Comparison of ENCODE assay signal across 28 mouse cellular contexts in the genomic region with DNA sequence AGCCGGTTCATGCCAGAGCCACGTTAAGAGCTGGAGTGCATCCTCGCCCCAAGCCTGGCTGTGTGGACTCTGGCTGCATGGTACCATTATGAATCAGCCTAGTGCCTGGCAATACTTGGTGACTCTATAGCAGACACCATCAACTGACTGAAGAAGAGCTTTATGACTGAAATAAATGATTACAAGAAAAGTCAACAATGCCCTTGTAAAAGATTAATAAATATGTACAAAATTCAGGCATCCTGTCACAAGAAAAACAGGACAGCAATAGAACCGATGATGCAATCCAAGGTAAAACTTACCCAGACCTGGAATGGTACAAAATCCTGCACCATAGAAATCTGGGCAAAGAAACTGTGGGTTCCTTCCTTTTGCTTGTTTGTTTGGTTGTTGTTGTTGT.
"Had no signal": no experiment of that assay in that cellular context is flagged by ENCODE, and none has a peak within 500 bp of the region (broad histone marks: within the 10 kb centered on the region; RNA-seq: fewer than 3 reads in every experiment).

No protein-coding gene starts in this region.

- DNase-seq: cerebellum, adult 2 months; cerebellum, adult 8-10 months; cerebellum, adult 9-10 months; cerebellum, adult 9-11 months; cerebellum, postnatal 10 days; cerebellum, postnatal 14 days; cerebellum, postnatal 25 days; cerebellum, postnatal 36 days; embryo, embryonic 11 days; forebrain, postnatal 0 days; gastrocnemius, adult 2 months; gastrocnemius, postnatal 10 days; gastrocnemius, postnatal 14 days; gastrocnemius, postnatal 25 days; gastrocnemius, postnatal 36 days; heart, adult 18-20 months; heart, adult 2 months had no signal

- H3K27ac ChIP-seq: embryonic facial prominence, embryonic 10.5 days; embryonic facial prominence, embryonic 12.5 days; embryonic facial prominence, embryonic 13.5 days; embryonic facial prominence, embryonic 15.5 days; forebrain, embryonic 10.5 days; forebrain, embryonic 12.5 days; forebrain, embryonic 13.5 days; forebrain, embryonic 15.5 days; heart, adult 2 months had no signal

- H3K27me3 ChIP-seq: embryonic facial prominence, embryonic 12.5 days; embryonic facial prominence, embryonic 13.5 days; embryonic facial prominence, embryonic 15.5 days; forebrain, embryonic 12.5 days; forebrain, embryonic 13.5 days; forebrain, embryonic 15.5 days had no signal

- H3K4me2 ChIP-seq: embryonic facial prominence, embryonic 12.5 days; embryonic facial prominence, embryonic 13.5 days; embryonic facial prominence, embryonic 15.5 days; forebrain, embryonic 12.5 days; forebrain, embryonic 13.5 days; forebrain, embryonic 15.5 days had no signal

- H3K4me1 ChIP-seq: embryonic facial prominence, embryonic 10.5 days; embryonic facial prominence, embryonic 12.5 days; embryonic facial prominence, embryonic 15.5 days; forebrain, embryonic 10.5 days; forebrain, embryonic 12.5 days had no signal

- H3K36me3 ChIP-seq: embryonic facial prominence, embryonic 10.5 days; embryonic facial prominence, embryonic 12.5 days; embryonic facial prominence, embryonic 13.5 days; embryonic facial prominence, embryonic 15.5 days; forebrain, embryonic 10.5 days; forebrain, embryonic 12.5 days; forebrain, embryonic 15.5 days had no signal

- H3K9ac ChIP-seq: embryonic facial prominence, embryonic 12.5 days; embryonic facial prominence, embryonic 13.5 days; embryonic facial prominence, embryonic 15.5 days; forebrain, embryonic 12.5 days; forebrain, embryonic 13.5 days; forebrain, embryonic 15.5 days; forebrain, postnatal 0 days had no signal

- ATAC-seq: forebrain, embryonic 13.5 days; forebrain, embryonic 14.5 days; forebrain, embryonic 15.5 days; forebrain, embryonic 16.5 days; forebrain, postnatal 0 days had no signal

- H3K4me3 ChIP-seq: embryonic facial prominence, embryonic 10.5 days; embryonic facial prominence, embryonic 12.5 days; embryonic facial prominence, embryonic 13.5 days; embryonic facial prominence, embryonic 15.5 days; erythroblast, embryonic 14.5 days; forebrain, embryonic 10.5 days; forebrain, embryonic 12.5 days; forebrain, embryonic 13.5 days; forebrain, embryonic 15.5 days; gastrocnemius, adult 2 months; heart, adult 2 months had no signal

- H3K9me3 ChIP-seq: embryonic facial prominence, embryonic 10.5 days; embryonic facial prominence, embryonic 12.5 days; embryonic facial prominence, embryonic 13.5 days; embryonic facial prominence, embryonic 15.5 days; forebrain, embryonic 10.5 days; forebrain, embryonic 12.5 days; forebrain, embryonic 13.5 days; forebrain, embryonic 15.5 days had no signal
